Mouse (Mus musculus): Measurements from ENCODE around the gene Epb41. TPM values are rescaled to one million over a fixed set of nuclear protein-coding genes. Genes with fewer than 3 reads are reported as not detected.
A peak's percentile ranks its signal among the peaks of the same experiment; 100 is the strongest.

Epb41 gene
- polyA plus RNA-seq, 1 experiment = 94.1 TPM

GRCm38 (mm10) chr4:131875242-131875641 is 199.9 kb downstream of the Epb41 start:
- Histone ChIP-seq H3K4me1 (ENCODE audit: control insufficient read depth, insufficient read depth, insufficient read length) (peaks cover 10% of the 10 kb centered on the region), H3K27ac (ENCODE audit: insufficient read depth, low read length) (no peak overlapping the region), H3K4me3 (ENCODE audit: extremely low read depth, insufficient read depth, insufficient read length) (no peak overlapping the region), H3K36me3 (ENCODE audit: control insufficient read depth, insufficient read depth, low read length) (no peaks in the 10 kb centered on the region), H3K27me3 (ENCODE audit: control insufficient read depth, insufficient read depth, low read length) (no peaks in the 10 kb centered on the region)
- WGBS = 22% methylated on average over 3 of the region's 3 CpGs
- TF ChIP-seq CTCF (IDR thresholded peaks at IDR 0.05; ENCODE audit: extremely low read depth, insufficient read depth, insufficient read length, insufficient replicate concordance) (no peak), POLR2A (IDR thresholded peaks at IDR 0.05; ENCODE audit: low read depth, low read length) (no peak)
- DNase-seq (ENCODE audit: low read depth in 1 of 2, low spot score in 2 of 2) = no peak

GRCm38 (mm10) chr4:131874567-131874966 is 200.6 kb downstream of the Epb41 start:
- no peak for DNase-seq (ENCODE audit: low read depth in 1 of 2, low spot score in 2 of 2)
- 1% methylated on average over 11 of the region's 11 CpGs for WGBS
- Histone ChIP-seq H3K4me1 (ENCODE audit: control insufficient read depth, insufficient read depth, insufficient read length) (peaks cover 8% of the 10 kb centered on the region; the same call in 1 of the 2 replicates), H3K36me3 (ENCODE audit: control insufficient read depth, insufficient read depth, low read length) (no peaks in the 10 kb centered on the region), H3K27ac (ENCODE audit: insufficient read depth, low read length) (peak overlapping the region; percentile 98), H3K4me3 (ENCODE audit: extremely low read depth, insufficient read depth, insufficient read length) (peak overlapping the region; percentile 91), H3K27me3 (ENCODE audit: control insufficient read depth, insufficient read depth, low read length) (no peaks in the 10 kb centered on the region)
- TF ChIP-seq CTCF (IDR thresholded peaks at IDR 0.05; ENCODE audit: extremely low read depth, insufficient read depth, insufficient read length, insufficient replicate concordance) (no peak), POLR2A (IDR thresholded peaks at IDR 0.05; ENCODE audit: low read depth, low read length) (no peak)

- Histone ChIP-seq H3K36me3 (ENCODE audit: control insufficient read depth, insufficient read depth, low read length) (no peaks in the 10 kb centered on the region), H3K27me3 (ENCODE audit: control insufficient read depth, insufficient read depth, low read length) (no peaks in the 10 kb centered on the region), H3K27ac (ENCODE audit: insufficient read depth, low read length) (peak overlapping the region; percentile 98), H3K4me3 (ENCODE audit: extremely low read depth, insufficient read depth, insufficient read length) (peak overlapping the region; percentile 91), H3K4me1 (ENCODE audit: control insufficient read depth, insufficient read depth, insufficient read length) (peaks cover 8% of the 10 kb centered on the region; the same call in 1 of the 2 replicates)
- WGBS = under 1% methylated on average over 20 of the region's 20 CpGs
- TF ChIP-seq CTCF (IDR thresholded peaks at IDR 0.05; ENCODE audit: extremely low read depth, insufficient read depth, insufficient read length, insufficient replicate concordance) = no peak
- no peak for TF ChIP-seq POLR2A (IDR thresholded peaks at IDR 0.05; ENCODE audit: low read depth, low read length)
- no peak for DNase-seq (ENCODE audit: low read depth in 1 of 2, low spot score in 2 of 2)
These were observed 201.0 kb downstream of the Epb41 start for GRCm38 (mm10) chr4:131874169-131874536.

Other genes starting within 250 kb of the Epb41 start
- 1.2 and 1.5 TPM in 2 replicates for gene Ptpru, start 237.0 kb downstream of the Epb41 start, polyA plus RNA-seq (2012; rRNA removed)
- 15.0 and 18.6 TPM in 2 replicates for gene Mecr, start 231.9 kb downstream of the Epb41 start, polyA plus RNA-seq (2012; rRNA removed)
- gene Srsf4, start 201.7 kb downstream of the Epb41 start, polyA plus RNA-seq (2012; rRNA removed) = 28.8 and 31.9 TPM in 2 replicates
- gene Tmem200b, start 153.6 kb downstream of the Epb41 start, polyA plus RNA-seq (2012; rRNA removed) = 11.4 and 17.3 TPM in 2 replicates
- 0.11 and 0.19 TPM in 2 replicates for gene Gm10300, start 624 bp downstream of the Epb41 start, polyA plus RNA-seq (2012; rRNA removed)
- gene Oprd1, start 69.2 kb upstream of the Epb41 start, polyA plus RNA-seq (2012; rRNA removed) = 0.53 and 0.86 TPM in 2 replicates
- 11.9 and 13.8 TPM in 2 replicates for gene Ythdf2, start 137.0 kb upstream of the Epb41 start, polyA plus RNA-seq (2012; rRNA removed)
- 12.0 and 14.3 TPM in 2 replicates for gene Gmeb1, start 186.3 kb upstream of the Epb41 start, polyA plus RNA-seq (2012; rRNA removed)
- gene Taf12, start 199.1 kb upstream of the Epb41 start, polyA plus RNA-seq (2012; rRNA removed) = 6.9 and 7.5 TPM in 2 replicates
- gene Rab42, start 228.1 kb upstream of the Epb41 start, polyA plus RNA-seq (2012; rRNA removed) = 1.2 and 2.0 TPM in 2 replicates